Mouse (Mus musculus): ENCODE data around the gene Epha7. TPM values are rescaled to one million over a fixed set of nuclear protein-coding genes. Genes with fewer than 3 reads are reported as not detected.

Gene Epha7
- polyA plus RNA-seq, 1 experiment from 2014 or later, result 5.4 TPM

GRCm38 (mm10) chr4:28814816-28815620 lies 2.1 kb downstream of the Epha7 start:
- H3K9me3 ChIP-seq (ENCODE audit: low read length), result no peaks in the 10 kb centered on the region
- H3K27ac ChIP-seq (ENCODE audit: low read length), result peak overlapping the region; percentile 47; the same call in 1 of the 2 replicates
- ATAC-seq (peak; percentile 53), DNase-seq (ENCODE audit: low spot score) (peak; percentile 75)
- 0 out of 2 replicates have a peak, but pooled peaks cover 4% of the 10 kb centered on the region for H3K27me3 ChIP-seq (replicated peaks; ENCODE audit: insufficient read depth, low read length)
- 4% methylated on average over 58 of the region's 72 CpGs for WGBS
- no peaks in the 10 kb centered on the region for H3K4me1 ChIP-seq (ENCODE audit: insufficient read depth, low read depth, low read length)
- peak overlapping the region; percentile 70 for H3K4me3 ChIP-seq (ENCODE audit: low read depth, low read length)
- H3K9ac ChIP-seq (replicated peaks; ENCODE audit: low read depth), result peak overlapping the region; percentile 36; the same call in 1 of the 2 replicates
- H3K4me2 ChIP-seq (replicated peaks; ENCODE audit: low read depth, low read length), result peak overlapping the region; percentile 97
- peak; percentile 49 for TF ChIP-seq CTCF (IDR thresholded peaks at IDR 0.05)
- TF ChIP-seq EP300 (IDR thresholded peaks at IDR 0.05), result no peak
- no peaks in the 10 kb centered on the region for H3K36me3 ChIP-seq (ENCODE audit: insufficient read depth, low read length)

GRCm38 (mm10) chr4:28815621-28815920 lies 2.6 kb downstream of the Epha7 start:
- H3K36me3 ChIP-seq (ENCODE audit: insufficient read depth, low read length), result no peaks in the 10 kb centered on the region
- no peak for TF ChIP-seq CTCF (IDR thresholded peaks at IDR 0.05)
- no peak for TF ChIP-seq EP300 (IDR thresholded peaks at IDR 0.05)
- H3K27ac ChIP-seq (ENCODE audit: low read length), result peak overlapping the region; percentile 47; the same call in 1 of the 2 replicates
- peak overlapping the region; percentile 36; the same call in 1 of the 2 replicates for H3K9ac ChIP-seq (replicated peaks; ENCODE audit: low read depth)
- H3K4me2 ChIP-seq (replicated peaks; ENCODE audit: low read depth, low read length), result peak overlapping the region; percentile 97
- H3K4me1 ChIP-seq (ENCODE audit: insufficient read depth, low read depth, low read length), result no peaks in the 10 kb centered on the region
- H3K9me3 ChIP-seq (ENCODE audit: low read length), result no peaks in the 10 kb centered on the region
- DNase-seq (ENCODE audit: low spot score) (no peak), ATAC-seq (no peak)
- H3K27me3 ChIP-seq (replicated peaks; ENCODE audit: insufficient read depth, low read length), result 0 out of 2 replicates have a peak, but pooled peaks cover 4% of the 10 kb centered on the region
- WGBS, result under 1% methylated on average over 12 of the region's 15 CpGs
- peak overlapping the region; percentile 70 for H3K4me3 ChIP-seq (ENCODE audit: low read depth, low read length)

- H3K4me2 ChIP-seq (replicated peaks; ENCODE audit: low read depth, low read length), result no peak overlapping the region
- H3K27ac ChIP-seq (ENCODE audit: low read length), result no peak overlapping the region
- TF ChIP-seq EP300 (IDR thresholded peaks at IDR 0.05) (no peak), CTCF (IDR thresholded peaks at IDR 0.05) (no peak)
- H3K4me3 ChIP-seq (ENCODE audit: low read depth, low read length), result no peak overlapping the region
- WGBS, result 28% methylated on average over 1 of the region's 1 CpGs
- H3K9me3 ChIP-seq (ENCODE audit: low read length), result no peaks in the 10 kb centered on the region
- H3K36me3 ChIP-seq (ENCODE audit: insufficient read depth, low read length), result no peaks in the 10 kb centered on the region
- no peaks in the 10 kb centered on the region for H3K27me3 ChIP-seq (replicated peaks; ENCODE audit: insufficient read depth, low read length)
- no peak for DNase-seq (ENCODE audit: low spot score)
- no peak overlapping the region for H3K9ac ChIP-seq (replicated peaks; ENCODE audit: low read depth)
- no peaks in the 10 kb centered on the region for H3K4me1 ChIP-seq (ENCODE audit: insufficient read depth, low read depth, low read length)
- ATAC-seq, result no peak
These were observed 10.7 kb downstream of the Epha7 start for GRCm38 (mm10) chr4:28823616-28824015.

- DNase-seq (ENCODE audit: low spot score), result peak; percentile 8
- Histone ChIP-seq H3K4me2 (replicated peaks; ENCODE audit: low read depth, low read length) (no peak overlapping the region), H3K9me3 (ENCODE audit: low read length) (no peaks in the 10 kb centered on the region), H3K36me3 (ENCODE audit: insufficient read depth, low read length) (no peaks in the 10 kb centered on the region), H3K4me1 (ENCODE audit: insufficient read depth, low read depth, low read length) (no peaks in the 10 kb centered on the region), H3K4me3 (ENCODE audit: low read depth, low read length) (no peak overlapping the region), H3K9ac (replicated peaks; ENCODE audit: low read depth) (no peak overlapping the region), H3K27me3 (replicated peaks; ENCODE audit: insufficient read depth, low read length) (no peaks in the 10 kb centered on the region), H3K27ac (ENCODE audit: low read length) (no peak overlapping the region)
- no peak for ATAC-seq
- TF ChIP-seq EP300 (IDR thresholded peaks at IDR 0.05) (no peak), CTCF (IDR thresholded peaks at IDR 0.05) (no peak)
- WGBS, result 28% methylated on average over 7 of the region's 7 CpGs
These were observed 11.7 kb downstream of the Epha7 start for GRCm38 (mm10) chr4:28824616-28825015.

GRCm38 (mm10) chr4:28837669-28838068 lies 24.7 kb downstream of the Epha7 start:
- Histone ChIP-seq H3K9me3 (ENCODE audit: low read length) (no peaks in the 10 kb centered on the region), H3K27me3 (replicated peaks; ENCODE audit: insufficient read depth, low read length) (no peaks in the 10 kb centered on the region), H3K4me2 (replicated peaks; ENCODE audit: low read depth, low read length) (no peak overlapping the region), H3K27ac (ENCODE audit: low read length) (no peak overlapping the region), H3K9ac (replicated peaks; ENCODE audit: low read depth) (no peak overlapping the region), H3K4me3 (ENCODE audit: low read depth, low read length) (no peak overlapping the region), H3K36me3 (ENCODE audit: insufficient read depth, low read length) (no peaks in the 10 kb centered on the region), H3K4me1 (ENCODE audit: insufficient read depth, low read depth, low read length) (no peaks in the 10 kb centered on the region)
- WGBS, result 83% methylated on average over 3 of the region's 3 CpGs
- DNase-seq (ENCODE audit: low spot score), result no peak
- TF ChIP-seq CTCF (IDR thresholded peaks at IDR 0.05), result no peak
- TF ChIP-seq EP300 (IDR thresholded peaks at IDR 0.05), result no peak
- no peak for ATAC-seq

GRCm38 (mm10) chr4:28846311-28846710 lies 33.4 kb downstream of the Epha7 start:
- TF ChIP-seq CTCF (IDR thresholded peaks at IDR 0.05) (no peak), EP300 (IDR thresholded peaks at IDR 0.05) (no peak)
- Histone ChIP-seq H3K4me1 (ENCODE audit: insufficient read depth, low read depth, low read length) (no peaks in the 10 kb centered on the region), H3K9ac (replicated peaks; ENCODE audit: low read depth) (no peak overlapping the region), H3K4me3 (ENCODE audit: low read depth, low read length) (no peak overlapping the region), H3K9me3 (ENCODE audit: low read length) (no peaks in the 10 kb centered on the region), H3K27me3 (replicated peaks; ENCODE audit: insufficient read depth, low read length) (no peaks in the 10 kb centered on the region), H3K36me3 (ENCODE audit: insufficient read depth, low read length) (no peaks in the 10 kb centered on the region), H3K27ac (ENCODE audit: low read length) (no peak overlapping the region), H3K4me2 (replicated peaks; ENCODE audit: low read depth, low read length) (no peak overlapping the region)
- WGBS, result 85% methylated on average over 4 of the region's 4 CpGs
- no peak for DNase-seq (ENCODE audit: low spot score)
- ATAC-seq, result no peak

Data from lung, postnatal 0 days (tissue).